Mouse (Mus musculus) C2C12 (cell line): ENCODE measurements around the gene Rfc5. TPM values are rescaled to one million over a fixed set of nuclear protein-coding genes. Genes with fewer than 3 reads are reported as not detected.

Source experiments
- H3K27me3 ChIP-seq: one replicate; pipeline ENCODE4 v1.6.1; 2011; ENCODE audit not compliant: control insufficient read depth, insufficient read depth, insufficient read length
- H3K36me3 ChIP-seq: one replicate; pipeline ENCODE4 v1.6.1; 2011; ENCODE audit not compliant: control insufficient read depth, insufficient read depth
- H3K4me3 ChIP-seq: one replicate; pipeline ENCODE4 v1.5.1; 2011; ENCODE audit warnings: mild to moderate bottlenecking, control low read depth; ENCODE audit not compliant: poor library complexity, insufficient read depth, severe bottlenecking
- H3K79me2 ChIP-seq: one replicate; pipeline ENCODE4 v1.6.1; 2011; ENCODE audit not compliant: control insufficient read depth, insufficient read depth
- H3K79me3 ChIP-seq: one replicate; pipeline ENCODE4 v1.6.1; 2011; ENCODE audit warnings: low read depth, control low read depth
- H3ac ChIP-seq: one replicate; pipeline ENCODE3; 2011; ENCODE audit warnings: low read depth; ENCODE audit not compliant: control insufficient read depth, insufficient read length
- CEBPB ChIP-seq: IDR thresholded peaks from one replicate; pipeline ENCODE4 v1.6.1; 2011; ENCODE audit warnings: low read depth, mild to moderate bottlenecking, control low read depth, moderate library complexity
- CTCF ChIP-seq: IDR thresholded peaks from one replicate; pipeline ENCODE4 v1.5.1; 2011; ENCODE audit not compliant: control insufficient read depth, insufficient read depth, insufficient read length
- FOSL1 ChIP-seq: IDR thresholded peaks from one replicate; pipeline ENCODE4 v1.8.0; 2011; ENCODE audit warnings: mild to moderate bottlenecking, low read length; ENCODE audit not compliant: poor library complexity, insufficient read depth, severe bottlenecking
- MAX ChIP-seq: IDR thresholded peaks from one replicate; pipeline ENCODE4 v1.6.1; 2011; ENCODE audit warnings: mild to moderate bottlenecking, control low read depth
- MYOD1 ChIP-seq: IDR thresholded peaks from one replicate; pipeline ENCODE4 v1.6.1; 2011; ENCODE audit warnings: low read depth; ENCODE audit not compliant: control insufficient read depth, insufficient read length
- MYOG ChIP-seq: IDR thresholded peaks from one replicate; pipeline ENCODE4 v1.6.1; 2011; ENCODE audit not compliant: control insufficient read depth, insufficient read length; ENCODE audit errors: extremely low read depth
- USF1 ChIP-seq: IDR thresholded peaks from one replicate; pipeline ENCODE4 v1.6.1; 2011; ENCODE audit warnings: low read depth, mild to moderate bottlenecking, control low read depth, moderate library complexity
- polyA plus RNA-seq: library from polyadenylated mRNA; unstranded; fragments of >200 nt; fragmentation: generic; extraction: Trizol; gene quantifications from one replicate; pipeline ENCODE4 v1.2.1, GENCODE M21; 2012; ENCODE audit warnings: missing spikeins

Rfc5 gene
- polyA plus RNA-seq, 1 experiment: 54.8 TPM

DNA sequence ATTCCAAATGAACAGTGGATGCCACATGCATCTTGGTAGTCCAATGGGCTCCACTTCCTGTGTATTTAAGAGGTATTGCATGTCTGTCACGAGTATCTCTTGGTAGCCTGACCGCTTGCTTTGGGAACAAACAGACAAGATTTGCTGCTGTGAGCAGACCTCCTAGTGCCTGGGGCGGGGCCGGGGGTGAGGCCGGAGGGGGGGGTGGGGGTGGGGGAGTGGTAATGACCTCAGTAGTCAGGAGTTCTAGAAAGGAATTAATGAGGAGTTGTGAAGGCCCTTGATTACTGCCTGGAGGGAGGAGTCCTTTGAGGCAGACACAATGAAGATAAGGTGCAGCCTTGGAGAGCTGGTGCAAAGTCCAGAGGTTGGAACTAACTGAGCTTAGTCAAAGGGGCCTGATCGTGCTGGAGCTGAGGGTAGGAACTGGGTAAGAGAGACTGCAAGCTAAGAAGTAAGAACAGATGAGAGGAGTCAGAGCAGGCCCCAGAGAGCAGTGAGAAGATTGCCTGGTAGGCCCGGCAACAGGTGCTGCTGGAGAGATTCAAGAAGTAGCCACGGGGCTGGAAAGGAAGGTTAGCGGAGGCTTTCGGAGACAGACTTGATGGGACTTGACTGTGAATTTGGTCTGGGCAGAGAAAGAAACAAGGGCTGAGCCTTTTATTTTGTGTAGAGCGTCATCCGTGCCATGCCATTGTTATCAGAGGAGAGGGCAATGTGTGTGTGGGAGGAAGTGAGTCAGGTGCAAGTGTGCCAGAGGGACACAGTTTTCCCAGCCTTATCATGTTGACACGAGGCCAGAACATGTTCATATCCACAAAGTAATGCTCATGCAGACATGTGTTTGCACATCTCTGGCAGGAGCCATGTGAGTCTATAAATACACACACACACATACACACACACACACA lies 28.0 kb downstream of the Rfc5 start:
- Histone ChIP-seq H3K79me2 (peaks cover 76% of the 10 kb centered on the region), H3ac (no peak overlapping the region), H3K36me3 (peaks cover 21% of the 10 kb centered on the region), H3K27me3 (no peaks in the 10 kb centered on the region), H3K4me3 (no peak overlapping the region), H3K79me3 (peaks cover 57% of the 10 kb centered on the region)
- peak; percentile 35 for TF ChIP-seq MAX
- no peak for TF ChIP-seq USF1

GRCm38 (mm10) chr5:117360228-117360515 lies 28.7 kb downstream of the Rfc5 start:
- Histone ChIP-seq H3K79me2 (peaks cover 69% of the 10 kb centered on the region), H3K27me3 (no peaks in the 10 kb centered on the region), H3K79me3 (peaks cover 50% of the 10 kb centered on the region), H3ac (no peak overlapping the region), H3K36me3 (peaks cover 14% of the 10 kb centered on the region), H3K4me3 (no peak overlapping the region)
- TF ChIP-seq CTCF (no peak), MYOD1 (no peak), CEBPB (no peak)

DNA sequence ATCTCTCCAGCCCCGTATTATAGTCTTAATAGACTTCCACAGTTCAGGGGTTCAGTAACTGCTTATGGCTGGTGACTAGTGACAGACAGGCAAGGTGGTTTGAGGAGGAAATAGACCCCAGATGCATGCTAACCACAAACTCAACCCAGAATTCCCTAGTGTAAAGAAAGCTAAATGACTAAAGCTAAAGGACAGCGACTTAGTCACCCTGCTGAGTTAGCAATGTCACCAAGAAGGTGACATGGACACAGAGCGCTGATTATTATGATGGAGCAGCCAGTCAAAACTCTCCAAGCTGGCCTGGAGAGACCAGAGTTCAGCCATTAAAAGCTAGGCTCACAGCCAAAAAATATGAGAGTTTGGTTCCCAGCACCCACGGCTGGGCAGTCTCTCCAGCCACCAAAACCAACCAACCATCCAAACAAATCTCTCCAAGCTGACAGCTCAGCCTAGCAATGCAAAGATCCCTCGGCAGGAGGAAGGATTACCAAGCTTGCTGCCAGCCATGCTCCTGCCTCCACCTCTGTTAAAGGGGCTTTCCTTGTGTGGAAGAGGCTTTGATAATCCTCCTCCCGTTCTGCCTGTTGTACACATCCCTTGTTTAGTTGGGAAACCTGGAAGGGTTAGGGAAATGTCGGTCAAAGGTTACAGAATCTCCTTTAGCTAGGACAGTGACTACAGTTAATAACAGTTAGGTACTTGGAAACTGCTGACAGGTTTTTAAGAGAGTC lies 29.2 kb downstream of the Rfc5 start:
- TF ChIP-seq CEBPB (no peak), MAX (peak; percentile 5), FOSL1 (no peak), MYOG (no peak), USF1 (no peak), CTCF (no peak)
- Histone ChIP-seq H3K4me3 (no peak overlapping the region), H3ac (no peak overlapping the region), H3K36me3 (peaks cover 9% of the 10 kb centered on the region), H3K79me3 (peaks cover 45% of the 10 kb centered on the region), H3K27me3 (no peaks in the 10 kb centered on the region), H3K79me2 (peaks cover 63% of the 10 kb centered on the region)

DNA sequence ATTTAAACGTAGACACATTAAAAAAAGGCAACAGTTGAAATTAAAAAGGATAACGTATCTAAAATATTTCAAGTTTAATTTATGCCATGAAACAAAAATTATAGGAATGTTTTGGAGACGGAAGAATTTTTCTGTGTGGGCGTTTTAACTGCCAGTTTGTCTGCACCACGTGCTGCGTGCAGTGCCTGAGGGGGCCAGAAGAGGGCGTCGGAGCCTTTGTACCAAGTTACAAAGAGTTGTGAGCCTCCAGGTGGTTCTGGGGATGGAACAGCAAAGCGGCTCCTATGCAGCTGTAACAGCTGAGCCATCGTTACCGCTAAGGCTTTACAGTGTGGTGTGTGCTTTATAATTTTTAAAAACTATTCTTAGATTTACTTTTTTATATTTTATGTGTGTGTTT lies 30.1 kb downstream of the Rfc5 start:
- peaks cover 38% of the 10 kb centered on the region for H3K79me3 ChIP-seq
- H3ac ChIP-seq: no peak overlapping the region
- peak; percentile 34 for TF ChIP-seq CTCF
- no peak for TF ChIP-seq MYOG
- no peak for TF ChIP-seq FOSL1
- no peak for TF ChIP-seq MYOD1
- no peak for TF ChIP-seq MAX
- TF ChIP-seq CEBPB: no peak
- peak; percentile 80 for TF ChIP-seq USF1
- H3K27me3 ChIP-seq: no peaks in the 10 kb centered on the region
- peak overlapping the region; percentile 74 for H3K4me3 ChIP-seq
- H3K36me3 ChIP-seq: no peaks in the 10 kb centered on the region
- peaks cover 54% of the 10 kb centered on the region for H3K79me2 ChIP-seq

GRCm38 (mm10) chr5:117358248-117358630 lies 30.6 kb downstream of the Rfc5 start:
- peaks cover 38% of the 10 kb centered on the region for H3K79me3 ChIP-seq
- peaks cover 49% of the 10 kb centered on the region for H3K79me2 ChIP-seq
- TF ChIP-seq FOSL1 (no peak), MYOD1 (no peak), MYOG (no peak), CEBPB (no peak), CTCF (no peak), USF1 (no peak), MAX (no peak)
- H3K36me3 ChIP-seq: no peaks in the 10 kb centered on the region
- H3K27me3 ChIP-seq: no peaks in the 10 kb centered on the region
- H3ac ChIP-seq: no peak overlapping the region
- peak overlapping the region; percentile 74 for H3K4me3 ChIP-seq
